Mouse (Mus musculus) liver, postnatal 0 days (tissue): ENCODE measurements around the gene Mgll. TPM values are rescaled to one million over a fixed set of nuclear protein-coding genes. Genes with fewer than 3 reads are reported as not detected.

Experiments used
- ATAC-seq: fragments of 200-750 bp; cut with Nextera tagmentation; 2 replicates; pipeline ENCODE4 v1.8.0; 2017; ENCODE audit warnings: mild to moderate bottlenecking, moderate library complexity
- DNase-seq: peaks from one replicate; pipeline ENCODE4 v3.0.0-alpha.2; 2016
- H3K27ac ChIP-seq: fragments of 300-500 bp; sonication (generic); 2 replicates; pipeline ENCODE4 v1.5.1; 2014; ENCODE audit warnings: antibody characterized with exemption, moderate library complexity, mild to moderate bottlenecking, low read depth
- H3K27me3 ChIP-seq: fragments of 300-500 bp; sonication (generic); 2 replicates; pipeline ENCODE4 v1.6.1; 2014; ENCODE audit warnings: low read length, control low read depth, mixed read lengths; ENCODE audit not compliant: insufficient read depth
- H3K36me3 ChIP-seq: fragments of 300-500 bp; sonication (generic); replicated peaks from 2 replicates; pipeline ENCODE4 v1.6.1; 2014; ENCODE audit warnings: mild to moderate bottlenecking, control low read depth, low read length, moderate library complexity, mixed read lengths; ENCODE audit not compliant: insufficient read depth
- H3K4me1 ChIP-seq: fragments of 300-500 bp; sonication (generic); 2 replicates; pipeline ENCODE4 v1.6.1; 2014; ENCODE audit warnings: antibody characterized with exemption, mild to moderate bottlenecking, control low read depth; ENCODE audit not compliant: insufficient read depth
- H3K4me2 ChIP-seq: fragments of 300-500 bp; sonication (generic); 2 replicates; pipeline ENCODE4 v1.6.1; 2014; ENCODE audit warnings: low read depth, mild to moderate bottlenecking, low read length, moderate library complexity, mixed read lengths
- H3K4me3 ChIP-seq: fragments of 300-500 bp; sonication (generic); 2 replicates; pipeline ENCODE4 v1.5.1; 2014; ENCODE audit warnings: low read depth, low read length
- H3K9ac ChIP-seq: fragments of 300-500 bp; sonication (generic); replicated peaks from 2 replicates; pipeline ENCODE4 v1.6.1; 2014; ENCODE audit warnings: mild to moderate bottlenecking, moderate library complexity
- H3K9me3 ChIP-seq: fragments of 300-500 bp; sonication (generic); 2 replicates; pipeline ENCODE4 v1.6.1; 2016; ENCODE audit warnings: mild to moderate bottlenecking, control low read depth, low read length, mixed read lengths
- CTCF ChIP-seq: sonication (generic); IDR thresholded peaks from 2 replicates; pipeline ENCODE4 v1.5.1; 2016; ENCODE audit warnings: antibody characterized with exemption, low read depth
- EP300 ChIP-seq: IDR thresholded peaks from 2 replicates; pipeline ENCODE4 v1.6.1; 2016; ENCODE audit warnings: antibody characterized with exemption, low read depth, mild to moderate bottlenecking
- WGBS: fragments of 180-500 bp; shearing (Covaris S2); extraction: QIAGEN DNeasy Blood & Tissue Kit; methylation state at CpG from one replicate; pipeline ENCODE4 v1.1.7; 2014; ENCODE audit not compliant: insufficient replicate concordance; 5-methylcytosine and 5-hydroxymethylcytosine counted together
- polyA plus RNA-seq: library from polyadenylated mRNA; unstranded; fragments of >200 nt; fragmentation: Nextera tagmentation; extraction: Ambion mirVana; gene quantifications from 2 replicates; pipeline ENCODE4 v1.2.1, GENCODE M21; 2015

The Mgll gene
- polyA plus RNA-seq, 1 experiment from 2014 or later: 121 TPM

DNA sequence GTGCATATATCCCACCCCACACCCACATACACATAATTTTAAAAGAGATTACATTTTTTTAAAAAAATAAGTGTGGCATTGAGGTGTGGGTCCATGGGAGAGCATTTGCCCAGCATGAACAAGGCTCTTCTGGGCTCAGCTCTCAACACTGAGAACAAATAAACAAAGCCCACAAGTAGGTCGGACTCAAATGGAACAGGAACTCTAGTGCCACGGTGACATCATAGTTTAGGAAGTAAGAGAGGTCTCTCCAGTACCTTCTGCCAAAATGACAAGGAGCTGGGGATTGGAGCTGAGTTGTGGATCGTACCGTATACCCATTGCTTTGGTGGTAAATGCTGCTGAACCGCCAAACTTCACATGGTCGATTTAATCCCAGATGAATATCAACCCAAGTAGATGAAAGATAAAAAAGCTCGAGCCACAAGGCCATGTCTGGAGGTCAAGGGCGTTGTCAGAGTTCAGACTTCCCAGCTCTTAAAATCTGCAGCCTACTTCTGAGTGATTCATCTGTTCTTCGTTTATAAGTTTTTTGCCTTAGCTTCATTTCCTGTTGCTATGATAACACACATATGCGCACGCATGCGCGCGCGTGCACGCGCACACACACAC lies 80.9 kb downstream of the Mgll start:
- Histone ChIP-seq H3K9me3 (no peaks in the 10 kb centered on the region), H3K27ac (no peak overlapping the region), H3K9ac (no peak overlapping the region), H3K36me3 (peaks cover 4% of the 10 kb centered on the region), H3K4me3 (no peak overlapping the region), H3K4me1 (peaks cover 19% of the 10 kb centered on the region), H3K27me3 (no peaks in the 10 kb centered on the region), H3K4me2 (no peak overlapping the region)
- ATAC-seq (no peak), DNase-seq (no peak)
- WGBS: 78% methylated on average over 17 of the region's 17 CpGs
- TF ChIP-seq EP300 (no peak), CTCF (no peak)

DNA sequence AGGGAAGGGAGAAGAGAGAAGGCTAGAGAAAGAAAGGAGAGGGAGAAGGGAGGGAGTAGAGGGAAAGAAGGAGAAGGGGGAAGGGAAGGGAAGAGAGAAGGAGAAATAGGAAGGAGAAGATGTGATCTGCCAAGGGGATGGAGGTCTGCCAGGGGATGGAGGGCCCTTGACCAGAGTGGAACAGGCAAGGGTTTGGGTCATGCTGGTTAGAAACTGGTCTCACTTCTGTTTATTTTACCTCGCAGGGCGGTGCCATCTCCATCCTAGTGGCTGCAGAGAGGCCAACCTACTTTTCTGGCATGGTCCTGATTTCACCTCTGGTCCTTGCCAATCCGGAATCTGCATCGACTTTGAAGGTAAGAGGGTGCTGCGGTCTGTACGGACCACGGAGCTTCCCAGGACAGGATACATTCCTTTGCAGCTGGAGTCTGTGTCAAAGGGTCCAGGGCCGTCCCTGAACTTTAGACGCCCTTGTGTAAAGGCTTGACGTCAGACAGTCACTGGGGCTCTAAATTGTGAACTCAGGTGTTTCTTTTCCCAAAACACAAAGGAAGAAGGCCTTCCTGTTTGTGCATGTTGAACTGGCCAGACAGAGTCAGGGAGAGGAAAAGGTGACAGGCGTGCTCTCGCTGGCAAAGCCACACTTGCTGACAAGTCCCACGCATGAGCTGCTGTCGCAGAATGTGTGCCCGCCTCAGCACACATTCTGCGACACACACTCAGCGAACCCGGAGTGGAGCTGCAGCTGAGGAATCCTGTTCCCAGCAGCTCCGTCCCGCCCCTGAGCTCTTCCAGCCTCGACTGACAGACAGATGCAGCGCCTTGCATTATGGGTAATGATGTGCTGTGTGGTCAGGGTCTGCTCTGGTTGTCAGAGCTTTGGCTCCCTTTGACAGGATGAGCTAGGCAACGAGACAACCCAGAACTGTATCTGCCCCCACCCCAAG lies 85.2 kb downstream of the Mgll start:
- WGBS: 73% methylated on average over 23 of the region's 23 CpGs
- Histone ChIP-seq H3K4me3 (no peak overlapping the region), H3K4me1 (peaks cover 14% of the 10 kb centered on the region), H3K36me3 (peaks cover 6% of the 10 kb centered on the region; the same call in 1 of the 2 replicates), H3K27me3 (no peaks in the 10 kb centered on the region), H3K9me3 (no peaks in the 10 kb centered on the region), H3K9ac (no peak overlapping the region), H3K27ac (no peak overlapping the region), H3K4me2 (no peak overlapping the region)
- TF ChIP-seq CTCF (no peak), EP300 (no peak)
- peak; percentile 64 for ATAC-seq
- DNase-seq: no peak

DNA sequence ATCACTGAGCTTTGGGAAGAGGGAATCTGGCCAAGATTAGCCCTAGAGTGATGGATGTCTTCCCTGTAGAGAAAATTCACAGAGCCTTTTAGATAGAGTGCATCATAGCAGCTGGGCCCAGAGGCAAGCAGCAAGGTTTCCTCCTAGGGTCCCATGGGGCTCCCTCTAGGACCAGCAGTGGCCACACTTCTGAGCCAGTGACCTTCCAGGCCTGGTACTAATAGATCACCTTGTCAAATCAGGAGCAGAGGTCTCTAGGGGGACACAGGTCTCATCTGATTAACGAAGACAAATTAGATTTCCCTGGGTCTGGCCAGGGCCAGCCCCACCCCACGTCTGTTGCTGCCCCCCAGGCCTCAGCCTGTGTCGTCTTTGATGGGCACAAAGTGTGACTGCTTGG lies 86.1 kb downstream of the Mgll start:
- Histone ChIP-seq H3K4me1 (peaks cover 14% of the 10 kb centered on the region), H3K9ac (no peak overlapping the region), H3K9me3 (no peaks in the 10 kb centered on the region), H3K4me2 (no peak overlapping the region), H3K36me3 (peaks cover 6% of the 10 kb centered on the region; the same call in 1 of the 2 replicates), H3K27me3 (no peaks in the 10 kb centered on the region), H3K4me3 (no peak overlapping the region), H3K27ac (no peak overlapping the region)
- DNase-seq: no peak
- TF ChIP-seq CTCF (no peak), EP300 (no peak)
- WGBS: 71% methylated on average over 3 of the region's 3 CpGs
- no peak for ATAC-seq

DNA sequence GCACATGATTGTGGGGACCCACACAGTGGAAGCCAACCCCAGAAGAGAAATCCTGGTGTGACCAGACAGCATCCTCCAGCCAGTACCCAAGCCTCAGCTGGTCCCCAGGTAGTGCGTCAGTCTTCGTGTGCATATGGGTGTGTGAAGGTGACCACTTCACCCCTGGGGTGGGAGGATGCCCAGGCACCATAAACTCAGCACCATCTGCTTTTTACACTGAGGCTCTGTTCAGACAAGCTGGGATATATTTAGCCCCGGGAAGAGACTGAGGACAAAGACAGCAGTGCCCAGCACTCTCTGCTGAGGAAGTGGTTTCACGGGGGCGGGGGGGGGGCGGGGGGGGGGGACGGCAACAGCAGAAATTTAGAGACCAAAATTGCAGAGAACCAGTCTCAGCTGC lies 87.2 kb downstream of the Mgll start:
- no peak for TF ChIP-seq EP300
- no peak for TF ChIP-seq CTCF
- no peak overlapping the region for H3K9ac ChIP-seq

DNA sequence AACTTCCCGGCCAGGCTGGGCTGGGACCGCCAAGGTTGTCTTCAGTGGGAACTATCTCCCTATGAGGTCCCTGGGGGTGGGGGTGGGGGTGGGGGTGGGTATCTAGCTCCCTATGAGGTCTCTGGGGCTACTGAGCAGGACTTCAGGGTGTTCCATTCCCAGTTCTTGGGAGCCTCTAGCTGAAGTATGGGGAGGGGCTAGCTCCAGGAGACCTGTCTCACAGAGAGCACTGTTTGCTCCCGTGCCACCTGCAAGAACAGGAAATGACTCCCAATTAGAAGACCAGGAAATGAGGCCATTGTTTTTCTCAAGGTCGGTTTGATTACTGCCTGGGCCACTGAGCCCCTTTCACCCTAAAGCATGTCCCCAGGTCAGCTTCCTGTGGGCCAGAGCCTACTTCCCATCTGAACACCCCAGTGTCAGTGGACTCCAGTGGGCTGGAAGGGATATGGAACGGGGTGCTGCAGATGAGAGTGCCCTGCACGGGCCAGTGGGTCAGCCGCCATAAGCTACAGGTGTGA lies 87.7 kb downstream of the Mgll start:
- DNase-seq: no peak
- ATAC-seq: peak; percentile 14; the same call in 1 of the 2 replicates
- Histone ChIP-seq H3K9ac (no peak overlapping the region; the same call in 1 of the 2 replicates), H3K4me1 (peaks cover 14% of the 10 kb centered on the region), H3K27me3 (no peaks in the 10 kb centered on the region), H3K4me2 (no peak overlapping the region), H3K27ac (peak overlapping the region; percentile 62), H3K9me3 (no peaks in the 10 kb centered on the region), H3K36me3 (peaks cover 6% of the 10 kb centered on the region; the same call in 1 of the 2 replicates), H3K4me3 (no peak overlapping the region)
- 28% methylated on average over 7 of the region's 7 CpGs for WGBS
- TF ChIP-seq EP300 (no peak), CTCF (no peak)

More for the DNA sequence above, 87.2 kb downstream of the Mgll start:
- H3K4me2 ChIP-seq: no peak overlapping the region
- H3K4me1 ChIP-seq: peaks cover 14% of the 10 kb centered on the region
- H3K9me3 ChIP-seq: no peaks in the 10 kb centered on the region
- H3K36me3 ChIP-seq: peaks cover 6% of the 10 kb centered on the region; the same call in 1 of the 2 replicates
- peak; percentile 9; the same call in 1 of the 2 replicates for ATAC-seq
- peak overlapping the region; percentile 13; the same call in 1 of the 2 replicates for H3K27ac ChIP-seq
- no peaks in the 10 kb centered on the region for H3K27me3 ChIP-seq
- WGBS: 35% methylated on average over 3 of the region's 7 CpGs
- H3K4me3 ChIP-seq: no peak overlapping the region
- no peak for DNase-seq

DNA sequence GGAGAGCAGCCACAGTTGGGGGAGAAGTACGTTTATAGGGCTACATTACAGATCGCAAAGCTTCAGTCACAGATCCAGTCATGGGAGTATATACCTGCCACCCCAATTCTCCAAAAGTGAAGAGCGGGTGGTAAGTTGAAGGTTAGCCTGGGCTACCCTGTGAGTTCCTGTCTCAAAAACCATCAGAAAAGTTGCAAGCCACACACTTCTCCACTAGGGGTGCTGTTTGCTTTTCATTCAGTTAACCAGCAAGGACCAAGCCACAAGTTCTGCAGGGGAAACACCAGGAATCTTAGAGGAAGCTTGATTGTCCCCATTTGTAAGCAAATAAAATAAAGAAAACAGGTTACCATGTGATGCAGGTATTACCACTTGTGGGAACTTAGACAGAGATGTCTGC lies 88.7 kb downstream of the Mgll start:
- H3K4me2 ChIP-seq: no peak overlapping the region
- no peak overlapping the region for H3K9ac ChIP-seq
- H3K9me3 ChIP-seq: no peaks in the 10 kb centered on the region
- 61% methylated on average over 3 of the region's 3 CpGs for WGBS
- TF ChIP-seq CTCF (peak; percentile 85), EP300 (no peak)
- H3K36me3 ChIP-seq: peaks cover 6% of the 10 kb centered on the region; the same call in 1 of the 2 replicates
- H3K27me3 ChIP-seq: no peaks in the 10 kb centered on the region
- no peak overlapping the region for H3K4me3 ChIP-seq
- no peak for ATAC-seq
- peak; percentile 59 for DNase-seq
- peaks cover 14% of the 10 kb centered on the region for H3K4me1 ChIP-seq
- H3K27ac ChIP-seq: no peak overlapping the region
